Mouse (Mus musculus): ENCODE data around the gene Kcnc1. TPM values are rescaled to one million over a fixed set of nuclear protein-coding genes. Genes with fewer than 3 reads are reported as not detected.

The Kcnc1 gene
- polyA plus RNA-seq (2015; fragmentation: Illumina TruSeq; extraction: RNeasy Lipid Tissue Mini Kit (QIAGEN cat#74804); ENCODE audit: insufficient read depth, low read depth, low replicate concordance) = not detected

DNA sequence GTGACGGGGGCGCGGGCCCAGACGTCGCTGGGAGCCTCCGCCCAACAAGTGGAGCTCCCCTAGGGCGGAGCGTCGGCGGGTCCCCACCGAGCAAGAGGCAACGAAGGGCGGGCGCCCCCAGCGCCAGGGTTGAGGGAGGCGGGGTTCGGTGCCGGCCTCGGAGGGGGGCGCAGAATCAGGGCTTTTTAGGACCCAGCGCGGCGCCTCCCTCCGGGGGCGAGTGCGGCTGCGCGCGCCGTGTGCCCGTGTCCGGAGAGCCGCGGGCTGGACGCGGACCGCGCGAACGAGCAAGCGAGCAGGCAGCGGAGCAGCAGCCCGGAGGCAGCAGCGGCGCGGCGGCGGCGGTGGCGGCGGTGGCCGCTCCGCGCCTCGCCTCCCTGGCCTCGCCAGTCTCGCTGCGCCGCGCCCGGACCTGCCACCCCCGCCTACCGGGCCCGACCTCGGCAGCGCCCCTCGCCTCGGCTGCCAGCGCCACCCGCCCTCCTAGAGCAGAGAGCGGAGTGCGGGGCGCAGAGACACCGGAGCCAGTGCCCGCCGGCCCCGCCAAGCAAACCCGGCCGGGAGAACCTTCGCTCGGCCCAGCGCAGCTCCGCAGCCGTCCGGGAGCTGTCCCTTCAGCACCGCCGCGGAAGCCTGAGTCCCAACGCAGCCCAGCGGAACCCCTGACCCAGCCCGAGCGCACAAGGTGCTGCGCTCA, at the start of gene Kcnc1:
Gene Kcnc1, plus strand, starts transcription at position 267 of the 697 bp plus-strand sequence.

DNA sequence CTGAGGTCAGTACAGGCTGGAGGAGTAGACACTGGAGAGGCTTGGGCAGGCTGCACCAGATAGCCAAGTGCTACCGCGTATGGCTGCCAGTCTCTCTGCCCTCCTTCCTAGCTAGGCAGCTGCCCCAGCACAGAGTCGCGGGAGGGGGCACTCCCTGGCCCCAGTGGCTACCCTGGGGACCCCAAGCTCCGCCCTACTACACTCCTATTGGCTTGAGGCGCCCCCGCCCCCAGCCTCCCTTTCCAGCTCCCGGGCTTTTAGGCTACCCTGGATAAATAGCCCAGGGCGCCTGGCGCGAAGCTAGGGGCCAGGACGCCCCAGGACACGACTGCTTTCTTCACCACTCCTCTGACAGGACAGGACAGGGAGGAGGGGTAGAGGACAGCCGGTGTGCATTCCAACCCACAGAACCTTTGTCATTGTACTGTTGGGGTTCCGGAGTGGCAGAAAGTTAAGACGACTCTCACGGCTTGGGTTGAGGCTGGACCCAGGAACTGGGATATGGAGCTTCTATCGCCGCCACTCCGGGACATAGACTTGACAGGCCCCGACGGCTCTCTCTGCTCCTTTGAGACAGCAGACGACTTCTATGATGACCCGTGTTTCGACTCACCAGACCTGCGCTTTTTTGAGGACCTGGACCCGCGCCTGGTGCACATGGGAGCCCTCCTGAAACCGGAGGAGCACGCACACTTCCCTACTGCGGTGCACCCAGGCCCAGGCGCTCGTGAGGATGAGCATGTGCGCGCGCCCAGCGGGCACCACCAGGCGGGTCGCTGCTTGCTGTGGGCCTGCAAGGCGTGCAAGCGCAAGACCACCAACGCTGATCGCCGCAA, 19.9 kb upstream of the Kcnc1 start, which contains the start of gene Myod1:
Gene Myod1, plus strand, starts transcription at position 303 of the 836 bp plus-strand sequence.

Other genes with a start within 250 kb of the Kcnc1 start
- gene Abcc8, start 216.5 kb upstream of the Kcnc1 start, polyA plus RNA-seq (2015; fragmentation: Illumina TruSeq; extraction: RNeasy Lipid Tissue Mini Kit (QIAGEN cat#74804); ENCODE audit: insufficient read depth, low read depth, low replicate concordance) = 44.4 TPM
- 3.7 TPM for gene Ush1c, start 158.0 kb upstream of the Kcnc1 start, polyA plus RNA-seq (2015; fragmentation: Illumina TruSeq; extraction: RNeasy Lipid Tissue Mini Kit (QIAGEN cat#74804); ENCODE audit: insufficient read depth, low read depth, low replicate concordance)
- not detected for gene Otog, start 155.5 kb upstream of the Kcnc1 start, polyA plus RNA-seq (2015; fragmentation: Illumina TruSeq; extraction: RNeasy Lipid Tissue Mini Kit (QIAGEN cat#74804); ENCODE audit: insufficient read depth, low read depth, low replicate concordance)
- gene Myod1, start 20.0 kb upstream of the Kcnc1 start, polyA plus RNA-seq (2015; fragmentation: Illumina TruSeq; extraction: RNeasy Lipid Tissue Mini Kit (QIAGEN cat#74804); ENCODE audit: insufficient read depth, low read depth, low replicate concordance) = not detected
- 3.1 TPM for gene Sergef, start 243.3 kb downstream of the Kcnc1 start, polyA plus RNA-seq (2015; fragmentation: Illumina TruSeq; extraction: RNeasy Lipid Tissue Mini Kit (QIAGEN cat#74804); ENCODE audit: insufficient read depth, low read depth, low replicate concordance)